Mouse (Mus musculus): ENCODE data around the gene Smoc1. TPM values are rescaled to one million over a fixed set of nuclear protein-coding genes. Genes with fewer than 3 reads are reported as not detected.

Smoc1 gene
- 20.5 and 21.4 TPM in 2 replicates for polyA plus RNA-seq (2015; fragmentation: Nextera tagmentation; extraction: Ambion mirVana)

GRCm38 (mm10) chr12:81026277-81026994, at the start of gene Smoc1:
Gene Smoc1 (plus strand): TSS chr12:81026808.
- peak within 1 kb of the TSS; percentile 82 for H3K9ac ChIP-seq
- H3K4me1 ChIP-seq (replicated peaks) = peaks cover 29% of the 10 kb centered on the region
- H3K4me3 ChIP-seq = peak within 1 kb of the TSS; percentile 77
- peak within 1 kb of the TSS; percentile 89 for H3K4me2 ChIP-seq
- peaks cover 22% of the 10 kb centered on the region; the same call in 1 of the 2 replicates for H3K27me3 ChIP-seq
- WGBS = 5% methylated on average over 37 of the region's 42 CpGs
- no peaks in the 10 kb centered on the region for H3K9me3 ChIP-seq
- ATAC-seq (ENCODE audit: low FRiP score) = peak; percentile 94
- H3K27ac ChIP-seq = peak within 1 kb of the TSS; percentile 72
- no peaks in the 10 kb centered on the region for H3K36me3 ChIP-seq

GRCm38 (mm10) chr12:80982326-80982725, 44.3 kb upstream of the Smoc1 start:
- Histone ChIP-seq H3K36me3 (no peaks in the 10 kb centered on the region), H3K27me3 (no peaks in the 10 kb centered on the region; the same call in 1 of the 2 replicates), H3K9ac (no peak overlapping the region), H3K4me3 (no peak overlapping the region), H3K4me1 (replicated peaks) (no peaks in the 10 kb centered on the region), H3K27ac (no peak overlapping the region), H3K4me2 (no peak overlapping the region), H3K9me3 (no peaks in the 10 kb centered on the region)
- under 1% methylated on average over 7 of the region's 7 CpGs for WGBS
- no peak for ATAC-seq (ENCODE audit: low FRiP score)

- H3K9me3 ChIP-seq = no peaks in the 10 kb centered on the region
- H3K27ac ChIP-seq = no peak overlapping the region
- no peak for ATAC-seq (ENCODE audit: low FRiP score)
- no peak overlapping the region for H3K4me3 ChIP-seq
- H3K4me2 ChIP-seq = no peak overlapping the region
- WGBS = 81% methylated on average over 9 of the region's 9 CpGs
- H3K36me3 ChIP-seq = no peaks in the 10 kb centered on the region
- H3K4me1 ChIP-seq (replicated peaks) = no peaks in the 10 kb centered on the region
- no peak overlapping the region for H3K9ac ChIP-seq
- no peaks in the 10 kb centered on the region; the same call in 1 of the 2 replicates for H3K27me3 ChIP-seq
Measured at GRCm38 (mm10) chr12:80983695-80984094, 42.9 kb upstream of the Smoc1 start.

GRCm38 (mm10) chr12:80986628-80987027, 40.0 kb upstream of the Smoc1 start:
- no peak for ATAC-seq (ENCODE audit: low FRiP score)
- Histone ChIP-seq H3K9ac (no peak overlapping the region), H3K4me3 (no peak overlapping the region), H3K9me3 (no peaks in the 10 kb centered on the region), H3K36me3 (no peaks in the 10 kb centered on the region), H3K4me1 (replicated peaks) (peaks cover 8% of the 10 kb centered on the region; the same call in 1 of the 2 replicates), H3K27ac (no peak overlapping the region), H3K4me2 (no peak overlapping the region), H3K27me3 (peaks cover 4% of the 10 kb centered on the region)
- 89% methylated on average over 4 of the region's 4 CpGs for WGBS

- H3K9me3 ChIP-seq = no peaks in the 10 kb centered on the region
- peaks cover 12% of the 10 kb centered on the region for H3K27me3 ChIP-seq
- H3K4me3 ChIP-seq = no peak overlapping the region
- ATAC-seq (ENCODE audit: low FRiP score) = no peak
- H3K4me1 ChIP-seq (replicated peaks) = peaks cover 8% of the 10 kb centered on the region; the same call in 1 of the 2 replicates
- no peak overlapping the region for H3K9ac ChIP-seq
- 89% methylated on average over 3 of the region's 3 CpGs for WGBS
- H3K36me3 ChIP-seq = no peaks in the 10 kb centered on the region
- H3K4me2 ChIP-seq = no peak overlapping the region
- H3K27ac ChIP-seq = no peak overlapping the region
Measured at GRCm38 (mm10) chr12:80988286-80988685, 38.3 kb upstream of the Smoc1 start.

GRCm38 (mm10) chr12:80990901-80991445, 35.6 kb upstream of the Smoc1 start:
- Histone ChIP-seq H3K9me3 (no peaks in the 10 kb centered on the region; the same call in 1 of the 2 replicates), H3K4me1 (replicated peaks) (peaks cover 8% of the 10 kb centered on the region; the same call in 1 of the 2 replicates), H3K4me2 (no peak overlapping the region), H3K36me3 (no peaks in the 10 kb centered on the region), H3K27ac (no peak overlapping the region), H3K27me3 (peaks cover 12% of the 10 kb centered on the region), H3K4me3 (no peak overlapping the region), H3K9ac (no peak overlapping the region)
- no peak for ATAC-seq (ENCODE audit: low FRiP score)
- 33% methylated on average over 13 of the region's 13 CpGs for WGBS

- no peak for ATAC-seq (ENCODE audit: low FRiP score)
- no peak overlapping the region for H3K4me3 ChIP-seq
- no peak overlapping the region for H3K27ac ChIP-seq
- peaks cover 12% of the 10 kb centered on the region for H3K27me3 ChIP-seq
- no peaks in the 10 kb centered on the region for H3K36me3 ChIP-seq
- WGBS = 81% methylated on average over 10 of the region's 10 CpGs
- H3K4me1 ChIP-seq (replicated peaks) = peaks cover 8% of the 10 kb centered on the region; the same call in 1 of the 2 replicates
- no peaks in the 10 kb centered on the region; the same call in 1 of the 2 replicates for H3K9me3 ChIP-seq
- no peak overlapping the region for H3K9ac ChIP-seq
- no peak overlapping the region for H3K4me2 ChIP-seq
Measured at GRCm38 (mm10) chr12:80991806-80992205, 34.8 kb upstream of the Smoc1 start.

- Histone ChIP-seq H3K4me2 (no peak overlapping the region), H3K27ac (no peak overlapping the region), H3K36me3 (no peaks in the 10 kb centered on the region), H3K9me3 (no peaks in the 10 kb centered on the region; the same call in 1 of the 2 replicates), H3K9ac (no peak overlapping the region), H3K4me1 (replicated peaks) (peaks cover 8% of the 10 kb centered on the region; the same call in 1 of the 2 replicates), H3K27me3 (peaks cover 12% of the 10 kb centered on the region), H3K4me3 (no peak overlapping the region)
- WGBS = 79% methylated on average over 8 of the region's 8 CpGs
- no peak for ATAC-seq (ENCODE audit: low FRiP score)
Measured at GRCm38 (mm10) chr12:80992540-80993122, 34.0 kb upstream of the Smoc1 start.

GRCm38 (mm10) chr12:80993773-80994172, 32.8 kb upstream of the Smoc1 start:
- Histone ChIP-seq H3K27ac (no peak overlapping the region), H3K4me3 (no peak overlapping the region), H3K36me3 (no peaks in the 10 kb centered on the region), H3K4me2 (no peak overlapping the region), H3K9me3 (no peaks in the 10 kb centered on the region; the same call in 1 of the 2 replicates), H3K9ac (no peak overlapping the region), H3K27me3 (peaks cover 12% of the 10 kb centered on the region), H3K4me1 (replicated peaks) (peaks cover 12% of the 10 kb centered on the region)
- WGBS = 88% methylated on average over 1 of the region's 1 CpGs
- ATAC-seq (ENCODE audit: low FRiP score) = no peak

GRCm38 (mm10) chr12:80995326-80995725, 31.3 kb upstream of the Smoc1 start:
- Histone ChIP-seq H3K9me3 (no peaks in the 10 kb centered on the region; the same call in 1 of the 2 replicates), H3K36me3 (no peaks in the 10 kb centered on the region), H3K27ac (no peak overlapping the region), H3K4me2 (no peak overlapping the region), H3K4me3 (no peak overlapping the region), H3K27me3 (peaks cover 21% of the 10 kb centered on the region; the same call in 1 of the 2 replicates), H3K9ac (no peak overlapping the region), H3K4me1 (replicated peaks) (peaks cover 22% of the 10 kb centered on the region)
- 95% methylated on average over 4 of the region's 4 CpGs for WGBS
- ATAC-seq (ENCODE audit: low FRiP score) = no peak

GRCm38 (mm10) chr12:80997652-80998051, 29.0 kb upstream of the Smoc1 start:
- Histone ChIP-seq H3K27ac (no peak overlapping the region), H3K4me3 (no peak overlapping the region), H3K27me3 (0 out of 2 replicates have a peak, but pooled peaks cover 16% of the 10 kb centered on the region), H3K9me3 (no peaks in the 10 kb centered on the region; the same call in 1 of the 2 replicates), H3K4me1 (replicated peaks) (peaks cover 17% of the 10 kb centered on the region), H3K4me2 (no peak overlapping the region), H3K9ac (no peak overlapping the region), H3K36me3 (no peaks in the 10 kb centered on the region)
- 57% methylated on average over 4 of the region's 4 CpGs for WGBS
- ATAC-seq (ENCODE audit: low FRiP score) = no peak

- ATAC-seq (ENCODE audit: low FRiP score) = peak; percentile 63; the same call in 1 of the 2 replicates
- H3K27ac ChIP-seq = no peak overlapping the region
- peak overlapping the region; percentile 53 for H3K9ac ChIP-seq
Measured at GRCm38 (mm10) chr12:80998528-80999221, 27.9 kb upstream of the Smoc1 start.

More at GRCm38 (mm10) chr12:80998528-80999221, 27.9 kb upstream of the Smoc1 start:
- WGBS = 3% methylated on average over 33 of the region's 33 CpGs
- no peaks in the 10 kb centered on the region for H3K36me3 ChIP-seq
- no peaks in the 10 kb centered on the region; the same call in 1 of the 2 replicates for H3K9me3 ChIP-seq
- 0 out of 2 replicates have a peak, but pooled peaks cover 14% of the 10 kb centered on the region for H3K27me3 ChIP-seq
- peaks cover 26% of the 10 kb centered on the region for H3K4me1 ChIP-seq (replicated peaks)
- H3K4me3 ChIP-seq = peak overlapping the region; percentile 25
- peak overlapping the region; percentile 52 for H3K4me2 ChIP-seq

Measured in hindbrain, embryonic 13.5 days (tissue).